Mouse (Mus musculus): ENCODE results near the gene Kat7. TPM values are rescaled to one million over a fixed set of nuclear protein-coding genes. Genes with fewer than 3 reads are reported as not detected.

Kat7 gene
- total RNA-seq (2021) = 10 to 100 TPM; 63.3 to 66.2 TPM
- long read RNA-seq, experiment 1, transcript Kat7-205 (15 exons, 3,560 nt) = minor isoform, 7 of 25 reads
- long read RNA-seq, experiment 1, transcript Kat7-204 (14 exons, 3,470 nt) = major isoform, 10 of 25 reads
- long read RNA-seq, experiment 1, partial matches to known transcripts = 5 of 25 reads
- long read RNA-seq, experiment 1, other reads (novel, unspliced or antisense) = 2 of 25 reads
- long read RNA-seq, experiment 2, transcript Kat7-205 (15 exons, 3,560 nt) = minor isoform, 5 of 18 reads
- long read RNA-seq, experiment 2, transcript Kat7-204 (14 exons, 3,470 nt) = major isoform, 6 of 18 reads
- long read RNA-seq, experiment 2, partial matches to known transcripts = 1 of 18 reads
- long read RNA-seq, experiment 2, other reads (novel, unspliced or antisense) = 5 of 18 reads

- peak; percentile 98 to 100 for DNase-seq (ENCODE audit: low spot score in 2 of 2)
- intact Hi-C loops (cut with DNase I) = loop anchor here (2.0 to 10.0 kb wide), 2 partner anchors 75 to 215 kb away; partner anchors contain the start of gene Slc35b1
Measured at GRCm38 (mm10) chr11:95310007-95310647, at the start of gene Kat7. Gene Kat7 (minus strand): TSS chr11:95310246.

- intact Hi-C loops (cut with DNase I) = no loop called here
- DNase-seq (ENCODE audit: low spot score in 2 of 2) = no peak
Measured at GRCm38 (mm10) chr11:95358263-95358662, 48.2 kb upstream of the Kat7 start.

- intact Hi-C loops (cut with DNase I) = no loop called here
- DNase-seq (ENCODE audit: low spot score in 2 of 2) = peak in 1 of 2 experiments; percentile 37
Measured at GRCm38 (mm10) chr11:95356469-95357273, 46.6 kb upstream of the Kat7 start.

- intact Hi-C loops (cut with DNase I) = no loop called here
- no peak for DNase-seq (ENCODE audit: low spot score in 2 of 2)
Measured at GRCm38 (mm10) chr11:95356039-95356438, 46.0 kb upstream of the Kat7 start.

- intact Hi-C loops (cut with DNase I) = no loop called here
Measured at GRCm38 (mm10) chr11:95355661-95356011, 45.6 kb upstream of the Kat7 start.

GRCm38 (mm10) chr11:95354945-95355660, 45.1 kb upstream of the Kat7 start:
- DNase-seq (ENCODE audit: low spot score in 2 of 2) = no peak
- intact Hi-C loops (cut with DNase I) = no loop called here

More at GRCm38 (mm10) chr11:95355661-95356011, 45.6 kb upstream of the Kat7 start:
- DNase-seq (ENCODE audit: low spot score in 2 of 2) = no peak

- DNase-seq (ENCODE audit: low spot score in 2 of 2) = no peak
- intact Hi-C loops (cut with DNase I) = no loop called here
Measured at GRCm38 (mm10) chr11:95354228-95354944, 44.3 kb upstream of the Kat7 start.

GRCm38 (mm10) chr11:95353226-95353625, 43.2 kb upstream of the Kat7 start:
- no peak for DNase-seq (ENCODE audit: low spot score in 2 of 2)
- intact Hi-C loops (cut with DNase I) = no loop called here

GRCm38 (mm10) chr11:95352686-95353085, 42.6 kb upstream of the Kat7 start:
- intact Hi-C loops (cut with DNase I) = no loop called here
- no peak for DNase-seq (ENCODE audit: low spot score in 2 of 2)

GRCm38 (mm10) chr11:95350960-95351359, 40.9 kb upstream of the Kat7 start:
- no peak for DNase-seq (ENCODE audit: low spot score in 2 of 2)
- intact Hi-C loops (cut with DNase I) = no loop called here

- intact Hi-C loops (cut with DNase I) = no loop called here
- peak in 1 of 2 experiments; percentile 12 for DNase-seq (ENCODE audit: low spot score in 2 of 2)
Measured at GRCm38 (mm10) chr11:95350289-95350688, 40.2 kb upstream of the Kat7 start.

GRCm38 (mm10) chr11:95344181-95344580, 34.1 kb upstream of the Kat7 start:
- intact Hi-C loops (cut with DNase I) = no loop called here
- no peak for DNase-seq (ENCODE audit: low spot score in 2 of 2)

- intact Hi-C loops (cut with DNase I) = no loop called here
- DNase-seq (ENCODE audit: low spot score in 2 of 2) = peak in 1 of 2 experiments; percentile 15
Measured at GRCm38 (mm10) chr11:95343180-95343579, 33.1 kb upstream of the Kat7 start.

GRCm38 (mm10) chr11:95340664-95341063, 30.6 kb upstream of the Kat7 start:
- DNase-seq (ENCODE audit: low spot score in 2 of 2) = no peak
- intact Hi-C loops (cut with DNase I) = no loop called here

- intact Hi-C loops (cut with DNase I) = no loop called here
- no peak for DNase-seq (ENCODE audit: low spot score in 2 of 2)
Measured at GRCm38 (mm10) chr11:95340259-95340658, 30.2 kb upstream of the Kat7 start.

GRCm38 (mm10) chr11:95339471-95340021, 29.5 kb upstream of the Kat7 start:
- DNase-seq (ENCODE audit: low spot score in 2 of 2) = no peak
- intact Hi-C loops (cut with DNase I) = no loop called here

GRCm38 (mm10) chr11:95337846-95338342, 27.8 kb upstream of the Kat7 start:
- DNase-seq (ENCODE audit: low spot score in 2 of 2) = no peak
- intact Hi-C loops (cut with DNase I) = no loop called here

- intact Hi-C loops (cut with DNase I) = no loop called here
- DNase-seq (ENCODE audit: low spot score in 2 of 2) = peak in 1 of 2 experiments; percentile 38
Measured at GRCm38 (mm10) chr11:95337129-95337813, 27.2 kb upstream of the Kat7 start.
